Mouse (Mus musculus) small intestine, adult 2 months (tissue): ENCODE measurements around the gene BC049352.

Source experiments
- CTCF ChIP-seq: fragments of 200-500 bp; IDR thresholded peaks from 2 replicates; pipeline ENCODE4 v1.5.1; 2012; ENCODE audit warnings: low read depth, mild to moderate bottlenecking, control low read depth, inconsistent platforms, low read length, moderate library complexity, mixed read lengths; ENCODE audit not compliant: insufficient replicate concordance, insufficient read length; ENCODE audit errors: extremely low read depth
- POLR2A ChIP-seq: fragments of 200-500 bp; IDR thresholded peaks from 2 replicates; pipeline ENCODE4 v1.6.1; 2012; ENCODE audit warnings: low read depth, mild to moderate bottlenecking, control low read depth, inconsistent platforms, low read length, moderate library complexity

DNA sequence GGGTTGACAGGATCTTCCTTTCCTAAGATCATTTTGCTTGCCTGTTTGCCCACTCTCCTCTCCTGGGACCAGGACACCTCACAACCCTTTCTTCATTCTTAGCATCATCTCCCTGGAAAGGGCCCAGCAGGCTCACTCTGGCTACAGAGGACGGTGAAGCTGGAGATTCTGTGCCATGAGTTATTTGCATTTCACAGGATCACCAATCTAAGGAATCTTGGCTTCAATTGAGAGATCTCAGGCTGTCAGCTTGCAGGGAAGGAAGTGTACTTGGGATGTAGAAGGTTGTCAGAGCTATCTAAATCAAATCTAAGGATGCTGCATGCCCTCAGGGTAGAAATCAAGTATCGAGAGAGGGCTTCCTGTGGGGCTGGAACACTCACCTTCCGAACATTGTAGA, 8.3 kb upstream of the BC049352 start:
- TF ChIP-seq POLR2A (no peak), CTCF (no peak)
